Mouse (Mus musculus): ENCODE data around the gene Slc4a2.

- TF ChIP-seq POLR2A (IDR thresholded peaks at IDR 0.05; ENCODE audit: extremely low read depth, insufficient read depth, low read length) (no peak), CTCF (IDR thresholded peaks at IDR 0.05; ENCODE audit: low read depth, low read length) (no peak)
Observed at GRCm38 (mm10) chr5:24388246-24388915, 35.3 kb upstream of the Slc4a2 start.

All from liver, adult 2 months (tissue).